Mouse (Mus musculus) E14TG2a.4 (cell line): ENCODE measurements around the gene 5330417C22Rik.

Experiments used
- CTCF ChIP-seq: conservative IDR thresholded peaks from 2 replicates; pipeline ENCODE4 v1.5.1; 2014; ENCODE audit warnings: low read length
- POU5F1 ChIP-seq: IDR thresholded peaks from 2 replicates; pipeline ENCODE4 v1.6.1; 2014; ENCODE audit warnings: low read length, borderline replicate concordance

- TF ChIP-seq CTCF (no peak), POU5F1 (no peak)
Observed at GRCm38 (mm10) chr3:108458866-108459265, 77.5 kb downstream of the 5330417C22Rik start.
